27 mouse cellular contexts compared by ENCODE assay signal in genomic region chr15:86913276-86913675, GRCm38 (mm10).
DNase-seq lines count a peak whose midpoint lies in the region; ATAC-seq lines count a peak whose summit lies in the region.
"Had no signal": no experiment of that assay in that cellular context is flagged by ENCODE, and none has a peak within 500 bp of the region (broad histone marks: within the 10 kb centered on the region; RNA-seq: fewer than 3 reads in every experiment).

No protein-coding gene starts in this region.

- DNase-seq in heart, embryonic 10.5 days (ENCODE audit: low spot score), result peak; percentile 55
- no peak for DNase-seq in kidney, postnatal 10 days
- DNase-seq: adrenal gland, postnatal 10 days; adrenal gland, postnatal 36 days; cerebellum, adult 11 months; cerebellum, adult 2 months; cerebellum, adult 9-11 months; cerebellum, postnatal 25 days; gastrocnemius, postnatal 10 days; gastrocnemius, postnatal 36 days; heart, adult 2 months; heart, postnatal 10 days; heart, postnatal 36 days; kidney, adult 11 months had no signal

- H3K9ac ChIP-seq in forebrain, embryonic 13.5 days, result no peak overlapping the region
- no peak overlapping the region for H3K9ac ChIP-seq in forebrain, embryonic 12.5 days
- H3K9ac ChIP-seq in heart, embryonic 12.5 days, result no peak overlapping the region
- H3K9ac ChIP-seq in forebrain, embryonic 16.5 days (replicated peaks; ENCODE audit: low read depth, low read length), result no peak overlapping the region
- H3K9ac ChIP-seq: embryonic facial prominence, embryonic 12.5 days; embryonic facial prominence, embryonic 15.5 days; heart, embryonic 15.5 days; hindbrain, embryonic 13.5 days; intestine, embryonic 15.5 days had no signal

- no peak overlapping the region for H3K4me2 ChIP-seq in forebrain, embryonic 13.5 days
- no peak overlapping the region for H3K4me2 ChIP-seq in forebrain, embryonic 12.5 days
- no peak overlapping the region for H3K4me2 ChIP-seq in heart, embryonic 12.5 days
- H3K4me2 ChIP-seq in forebrain, embryonic 16.5 days (ENCODE audit: low read length), result no peak overlapping the region
- H3K4me2 ChIP-seq: embryonic facial prominence, embryonic 12.5 days; embryonic facial prominence, embryonic 15.5 days; heart, embryonic 11.5 days; heart, embryonic 15.5 days; hindbrain, embryonic 13.5 days; intestine, embryonic 15.5 days had no signal

- H3K4me1 ChIP-seq in forebrain, embryonic 13.5 days, result peaks cover 4% of the 10 kb centered on the region; the same call in 1 of the 2 replicates
- H3K4me1 ChIP-seq in forebrain, embryonic 12.5 days, result no peaks in the 10 kb centered on the region; the same call in 1 of the 2 replicates
- no peaks in the 10 kb centered on the region for H3K4me1 ChIP-seq in heart, embryonic 10.5 days
- H3K4me1 ChIP-seq in heart, embryonic 12.5 days (replicated peaks), result no peaks in the 10 kb centered on the region
- H3K4me1 ChIP-seq in forebrain, embryonic 16.5 days (replicated peaks; ENCODE audit: control insufficient read depth, insufficient read depth, low read length), result 0 out of 2 replicates have a peak, but pooled peaks cover 3% of the 10 kb centered on the region
- H3K4me1 ChIP-seq: embryonic facial prominence, embryonic 12.5 days; embryonic facial prominence, embryonic 15.5 days; heart, embryonic 15.5 days; hindbrain, embryonic 10.5 days; hindbrain, embryonic 13.5 days; intestine, embryonic 15.5 days had no signal

- H3K27ac ChIP-seq in forebrain, embryonic 13.5 days, result no peak overlapping the region
- H3K27ac ChIP-seq in forebrain, embryonic 12.5 days, result no peak overlapping the region
- no peak overlapping the region for H3K27ac ChIP-seq in heart, embryonic 10.5 days
- no peak overlapping the region for H3K27ac ChIP-seq in heart, embryonic 12.5 days (ENCODE audit: poor library complexity, severe bottlenecking)
- H3K27ac ChIP-seq in forebrain, embryonic 16.5 days (ENCODE audit: low read length), result no peak overlapping the region
- H3K27ac ChIP-seq: embryonic facial prominence, embryonic 12.5 days; embryonic facial prominence, embryonic 15.5 days; heart, adult 2 months; heart, embryonic 15.5 days; hindbrain, embryonic 10.5 days; hindbrain, embryonic 13.5 days; intestine, embryonic 15.5 days had no signal

- peak; percentile 59; the same call in 1 of the 2 replicates for ATAC-seq in forebrain, embryonic 13.5 days
- no peak for ATAC-seq in forebrain, embryonic 12.5 days (ENCODE audit: low FRiP score)
- ATAC-seq in heart, embryonic 12.5 days (ENCODE audit: insufficient number of reproducible peaks, low FRiP score), result no peak
- ATAC-seq in forebrain, embryonic 16.5 days, result peak; percentile 76
- ATAC-seq: hindbrain, embryonic 16.5 days; intestine, embryonic 15.5 days; Patski had no signal

- no peaks in the 10 kb centered on the region for H3K27me3 ChIP-seq in forebrain, embryonic 13.5 days
- H3K27me3 ChIP-seq in forebrain, embryonic 12.5 days, result no peaks in the 10 kb centered on the region
- H3K27me3 ChIP-seq in heart, embryonic 10.5 days (ENCODE audit: insufficient read depth, poor library complexity, severe bottlenecking), result no peaks in the 10 kb centered on the region
- no peaks in the 10 kb centered on the region for H3K27me3 ChIP-seq in heart, embryonic 12.5 days (replicated peaks)
- no peaks in the 10 kb centered on the region for H3K27me3 ChIP-seq in forebrain, embryonic 16.5 days (replicated peaks; ENCODE audit: control insufficient read depth, insufficient read depth, low read length)
- H3K27me3 ChIP-seq: embryonic facial prominence, embryonic 12.5 days; embryonic facial prominence, embryonic 15.5 days; heart, embryonic 15.5 days; hindbrain, embryonic 13.5 days; intestine, embryonic 15.5 days; Patski had no signal

- H3K36me3 ChIP-seq in forebrain, embryonic 13.5 days (ENCODE audit: poor library complexity, severe bottlenecking), result no peaks in the 10 kb centered on the region
- H3K36me3 ChIP-seq in forebrain, embryonic 12.5 days (replicated peaks), result no peaks in the 10 kb centered on the region
- H3K36me3 ChIP-seq in heart, embryonic 10.5 days, result no peaks in the 10 kb centered on the region
- no peaks in the 10 kb centered on the region for H3K36me3 ChIP-seq in heart, embryonic 12.5 days
- no peaks in the 10 kb centered on the region for H3K36me3 ChIP-seq in forebrain, embryonic 16.5 days (ENCODE audit: control insufficient read depth, insufficient read depth)
- H3K36me3 ChIP-seq: embryonic facial prominence, embryonic 12.5 days; embryonic facial prominence, embryonic 15.5 days; heart, embryonic 15.5 days; hindbrain, embryonic 10.5 days; hindbrain, embryonic 13.5 days; intestine, embryonic 15.5 days had no signal

- 62% methylated on average over 3 of the region's 3 CpGs for WGBS in forebrain, embryonic 13.5 days
- WGBS in forebrain, embryonic 12.5 days, result 78% methylated on average over 3 of the region's 3 CpGs
- WGBS in heart, embryonic 10.5 days, result 81% methylated on average over 3 of the region's 3 CpGs
- 81% methylated on average over 3 of the region's 3 CpGs for WGBS in heart, embryonic 12.5 days
- WGBS in forebrain, embryonic 16.5 days, result 34% methylated on average over 3 of the region's 3 CpGs

- H3K9me3 ChIP-seq in forebrain, embryonic 13.5 days (replicated peaks), result no peaks in the 10 kb centered on the region
- no peaks in the 10 kb centered on the region for H3K9me3 ChIP-seq in forebrain, embryonic 12.5 days
- no peaks in the 10 kb centered on the region for H3K9me3 ChIP-seq in heart, embryonic 10.5 days
- no peaks in the 10 kb centered on the region for H3K9me3 ChIP-seq in heart, embryonic 12.5 days (replicated peaks)
- H3K9me3 ChIP-seq in forebrain, embryonic 16.5 days (ENCODE audit: control insufficient read depth, low read length), result no peaks in the 10 kb centered on the region
- H3K9me3 ChIP-seq: embryonic facial prominence, embryonic 12.5 days; embryonic facial prominence, embryonic 15.5 days; heart, embryonic 15.5 days; hindbrain, embryonic 10.5 days; hindbrain, embryonic 13.5 days; intestine, embryonic 15.5 days had no signal

- no peak overlapping the region for H3K4me3 ChIP-seq in forebrain, embryonic 13.5 days
- H3K4me3 ChIP-seq in forebrain, embryonic 12.5 days (replicated peaks), result no peak overlapping the region
- no peak overlapping the region for H3K4me3 ChIP-seq in heart, embryonic 10.5 days
- no peak overlapping the region for H3K4me3 ChIP-seq in heart, embryonic 12.5 days
- no peak overlapping the region for H3K4me3 ChIP-seq in forebrain, embryonic 16.5 days (replicated peaks; ENCODE audit: low read length)
- H3K4me3 ChIP-seq: embryonic facial prominence, embryonic 12.5 days; embryonic facial prominence, embryonic 15.5 days; heart, adult 2 months; heart, embryonic 15.5 days; hindbrain, embryonic 10.5 days; hindbrain, embryonic 13.5 days; intestine, embryonic 15.5 days had no signal

Comparison
In these comparisons a context has a peak if more than half of its experiments do, and no peak if none do; other contexts are left out.
1. ATAC-seq: peak in forebrain, embryonic 13.5 days (single experiment) and forebrain, embryonic 16.5 days (single experiment); none in forebrain, embryonic 12.5 days (single experiment) and heart, embryonic 12.5 days (single experiment).